Mouse (Mus musculus) liver, adult 2 months (tissue): ENCODE measurements around the gene Clba1. TPM values are rescaled to one million over a fixed set of nuclear protein-coding genes. Genes with fewer than 3 reads are reported as not detected.

Experiments
- DNase-seq: peaks from one replicate; pipeline ENCODE4 v3.0.0-alpha.2; 2011; ENCODE audit warnings: low read depth, low spot score; ENCODE audit errors: extremely low read depth
- H3K27ac ChIP-seq: fragments of 200-500 bp; replicated peaks from 2 replicates; pipeline ENCODE4 v1.5.1; 2012; ENCODE audit warnings: low read depth, mild to moderate bottlenecking, control low read depth, inconsistent platforms, low read length; ENCODE audit not compliant: insufficient read depth
- H3K27me3 ChIP-seq: fragments of 200-500 bp; 2 replicates; pipeline ENCODE4 v1.6.1; 2012; ENCODE audit warnings: mild to moderate bottlenecking, moderate library complexity, low read length, inconsistent platforms; ENCODE audit not compliant: control insufficient read depth, insufficient read depth
- H3K36me3 ChIP-seq: fragments of 200-500 bp; 2 replicates; pipeline ENCODE4 v1.6.1; 2012; ENCODE audit warnings: low read length, inconsistent platforms; ENCODE audit not compliant: control insufficient read depth, insufficient read depth
- H3K4me1 ChIP-seq: fragments of 200-500 bp; 2 replicates; pipeline ENCODE4 v1.6.1; 2011; ENCODE audit warnings: low read length; ENCODE audit not compliant: control insufficient read depth, insufficient read depth
- H3K4me3 ChIP-seq: fragments of 200-500 bp; 2 replicates; pipeline ENCODE4 v1.5.1; 2011; ENCODE audit warnings: low read depth, mild to moderate bottlenecking, control low read depth, low read length, moderate library complexity; ENCODE audit not compliant: insufficient read depth
- H3K79me2 ChIP-seq: fragments of 200-500 bp; 2 replicates; pipeline ENCODE4 v1.6.1; 2012; ENCODE audit warnings: inconsistent platforms, mild to moderate bottlenecking, low read length, moderate library complexity; ENCODE audit not compliant: control insufficient read depth, insufficient read depth
- H3K9ac ChIP-seq: fragments of 200-500 bp; 2 replicates; pipeline ENCODE4 v1.6.1; 2012; ENCODE audit warnings: low read depth, mild to moderate bottlenecking, control low read depth, inconsistent platforms, low read length
- CTCF ChIP-seq: fragments of 200-500 bp; IDR thresholded peaks from 2 replicates; pipeline ENCODE4 v1.5.1; 2011; ENCODE audit warnings: low read depth, low read length, control low read depth
- POLR2A ChIP-seq: fragments of 200-500 bp; IDR thresholded peaks from 2 replicates; pipeline ENCODE4 v1.6.1; 2011; ENCODE audit warnings: low read length, control low read depth; ENCODE audit not compliant: insufficient read depth; ENCODE audit errors: extremely low read depth
- WGBS: fragments of 180-500 bp; shearing (Covaris S2); methylation state at CpG from one replicate; pipeline ENCODE4 v1.1.7; 2018; 5-methylcytosine and 5-hydroxymethylcytosine counted together
- polyA plus RNA-seq: library from polyadenylated mRNA; depleted of rRNA; stranded (reverse); fragments of >200 nt; gene quantifications from 2 replicates; pipeline ENCODE4 v1.2.3, GENCODE M21; 2012
- total RNA-seq: library from RNA; depleted of rRNA; stranded (reverse); fragments of >200 nt; gene quantifications from 2 replicates; pipeline ENCODE4 v1.2.3, GENCODE M21; 2014

Gene Clba1
- total and polyA plus RNA-seq, 2 experiments = 0.09 to 0.42 TPM

- Histone ChIP-seq H3K4me3 (no peak overlapping the region), H3K36me3 (no peaks in the 10 kb centered on the region), H3K4me1 (no peaks in the 10 kb centered on the region), H3K27me3 (peaks cover under 1% of the 10 kb centered on the region; the same call in 1 of the 2 replicates), H3K27ac (no peak overlapping the region), H3K79me2 (no peaks in the 10 kb centered on the region), H3K9ac (no peak overlapping the region)
- WGBS = 24% methylated on average over 17 of the region's 17 CpGs
- TF ChIP-seq POLR2A (no peak), CTCF (no peak)
- no peak for DNase-seq
These were observed 11.9 kb upstream of the Clba1 start for GRCm38 (mm10) chr12:112796551-112797510.

GRCm38 (mm10) chr12:112797672-112798331, 10.9 kb upstream of the Clba1 start:
- Histone ChIP-seq H3K4me3 (no peak overlapping the region), H3K79me2 (no peaks in the 10 kb centered on the region), H3K27me3 (peaks cover 8% of the 10 kb centered on the region), H3K4me1 (no peaks in the 10 kb centered on the region), H3K9ac (no peak overlapping the region), H3K27ac (no peak overlapping the region), H3K36me3 (no peaks in the 10 kb centered on the region)
- DNase-seq = no peak
- TF ChIP-seq POLR2A (no peak), CTCF (no peak)
- 56% methylated on average over 15 of the region's 15 CpGs for WGBS

DNA sequence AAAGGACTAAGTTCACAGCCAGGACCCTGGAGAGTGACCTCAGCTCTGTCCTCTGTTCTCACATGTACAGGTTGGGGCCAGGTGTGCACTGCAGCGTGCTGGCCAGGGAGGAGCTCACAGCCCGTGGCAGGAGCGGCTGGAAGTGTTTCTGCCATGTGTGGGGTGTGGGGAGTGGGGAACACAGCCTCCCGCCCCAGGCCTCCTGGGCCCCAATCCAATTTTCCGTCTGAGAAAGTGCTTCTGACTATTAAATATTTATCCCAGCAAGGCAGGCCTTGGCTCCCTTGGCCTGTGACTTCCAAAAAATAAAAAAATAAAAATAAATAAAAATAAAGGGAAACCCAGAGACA, 10.4 kb upstream of the Clba1 start:
- H3K27ac ChIP-seq = no peak overlapping the region
- H3K4me1 ChIP-seq = no peaks in the 10 kb centered on the region
- TF ChIP-seq POLR2A (no peak), CTCF (no peak)
- WGBS = 38% methylated on average over 5 of the region's 5 CpGs
- no peak for DNase-seq
- no peaks in the 10 kb centered on the region for H3K79me2 ChIP-seq
- H3K9ac ChIP-seq = no peak overlapping the region
- peaks cover 8% of the 10 kb centered on the region for H3K27me3 ChIP-seq
- no peaks in the 10 kb centered on the region for H3K36me3 ChIP-seq
- H3K4me3 ChIP-seq = no peak overlapping the region

DNA sequence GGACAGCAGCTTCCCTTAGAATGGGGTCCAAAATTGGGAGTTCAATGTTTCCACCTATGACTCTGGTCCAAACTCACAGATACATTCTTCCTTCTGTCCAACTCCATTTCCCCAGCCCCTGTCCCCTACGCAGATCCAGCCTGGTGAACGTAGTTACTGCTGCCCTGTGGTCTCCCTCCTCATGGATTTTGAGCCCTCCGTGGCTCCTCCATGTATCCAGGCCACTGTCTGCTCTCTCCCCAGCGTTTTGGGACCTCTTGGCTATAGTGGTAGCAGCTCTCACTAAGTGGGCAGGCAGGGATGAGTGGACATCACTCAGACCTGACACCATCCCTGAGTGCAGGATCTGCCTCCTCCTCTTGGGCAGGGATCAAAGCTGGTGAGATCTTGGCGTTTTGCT, 10.0 kb upstream of the Clba1 start:
- no peak overlapping the region for H3K9ac ChIP-seq
- H3K27ac ChIP-seq = no peak overlapping the region
- WGBS = 80% methylated on average over 5 of the region's 5 CpGs
- H3K4me3 ChIP-seq = no peak overlapping the region
- no peak for DNase-seq
- H3K79me2 ChIP-seq = no peaks in the 10 kb centered on the region
- TF ChIP-seq CTCF (no peak), POLR2A (no peak)
- H3K27me3 ChIP-seq = peaks cover 8% of the 10 kb centered on the region
- no peaks in the 10 kb centered on the region for H3K36me3 ChIP-seq
- no peaks in the 10 kb centered on the region for H3K4me1 ChIP-seq

DNA sequence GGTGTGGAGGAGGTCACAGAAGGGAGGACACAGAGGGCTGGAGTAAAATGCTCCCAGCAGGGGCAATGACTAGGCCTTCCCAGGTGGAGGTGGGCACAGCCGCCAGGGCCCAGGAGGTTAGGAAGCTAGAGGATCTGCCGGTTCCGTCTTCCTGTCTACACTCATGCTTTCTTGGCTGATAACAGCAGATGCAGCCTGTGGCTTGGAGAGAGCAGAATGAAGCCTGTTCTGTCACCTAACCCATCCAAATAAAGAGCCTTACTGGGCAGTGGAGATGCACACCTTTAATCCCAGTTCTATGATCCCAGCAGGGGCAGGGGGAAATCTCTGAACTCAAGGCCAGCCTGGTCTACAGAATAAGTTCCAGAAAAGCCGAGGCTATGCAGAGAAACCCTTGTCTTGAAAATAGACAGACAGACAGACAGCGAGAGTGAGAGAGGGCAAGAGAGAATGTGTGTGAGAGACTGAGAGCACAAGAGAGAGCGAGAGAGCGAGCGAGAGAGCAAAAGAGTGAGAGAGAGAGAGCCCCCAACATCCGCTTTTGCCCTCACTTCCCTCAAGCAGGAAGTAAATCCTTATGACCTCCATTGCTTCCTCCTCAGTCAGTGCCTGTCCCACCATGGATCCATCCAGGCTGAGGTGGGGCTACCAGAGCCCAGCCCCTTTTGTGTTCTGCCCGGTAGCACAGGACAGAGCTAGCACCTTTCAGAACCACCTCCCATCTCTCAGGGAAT, 9.3 kb upstream of the Clba1 start:
- Histone ChIP-seq H3K79me2 (no peaks in the 10 kb centered on the region), H3K27me3 (peaks cover 8% of the 10 kb centered on the region), H3K27ac (no peak overlapping the region), H3K4me3 (no peak overlapping the region), H3K36me3 (no peaks in the 10 kb centered on the region), H3K4me1 (no peaks in the 10 kb centered on the region), H3K9ac (no peak overlapping the region)
- DNase-seq = no peak
- WGBS = 81% methylated on average over 10 of the region's 10 CpGs
- TF ChIP-seq CTCF = no peak
- no peak for TF ChIP-seq POLR2A
